Mouse (Mus musculus) neural tube, embryonic 14.5 days (tissue): ENCODE results near the gene Wnt3. TPM values are rescaled to one million over a fixed set of nuclear protein-coding genes. Genes with fewer than 3 reads are reported as not detected.
A peak's percentile ranks its signal among the peaks of the same experiment; 100 is the strongest.

Source experiments
- ATAC-seq: fragments of 200-750 bp; cut with Nextera tagmentation; 2 replicates; pipeline ENCODE4 v1.8.0; 2017; ENCODE audit warnings: low read depth, mild to moderate bottlenecking, moderate TSS enrichment, moderate library complexity
- H3K27ac ChIP-seq: fragments of 300-500 bp; sonication (generic); 2 replicates; pipeline ENCODE4 v1.5.1; 2014; ENCODE audit warnings: low read depth, mild to moderate bottlenecking, control low read depth, low read length, moderate library complexity, mixed read lengths
- H3K27me3 ChIP-seq: fragments of 300-500 bp; sonication (generic); 2 replicates; pipeline ENCODE4 v1.6.1; 2014; ENCODE audit warnings: low read length; ENCODE audit not compliant: control insufficient read depth, insufficient read depth
- H3K36me3 ChIP-seq: fragments of 300-500 bp; sonication (generic); 2 replicates; pipeline ENCODE4 v1.6.1; 2014; ENCODE audit warnings: low read length, mixed read lengths; ENCODE audit not compliant: control insufficient read depth, insufficient read depth
- H3K4me1 ChIP-seq: fragments of 300-500 bp; sonication (generic); 2 replicates; pipeline ENCODE4 v1.6.1; 2014; ENCODE audit warnings: low read length; ENCODE audit not compliant: control insufficient read depth, insufficient read depth
- H3K4me2 ChIP-seq: fragments of 300-500 bp; sonication (generic); 2 replicates; pipeline ENCODE4 v1.6.1; 2014; ENCODE audit warnings: mild to moderate bottlenecking, low read depth, low read length, control low read depth
- H3K4me3 ChIP-seq: fragments of 300-500 bp; sonication (generic); 2 replicates; pipeline ENCODE4 v1.5.1; 2014; ENCODE audit warnings: low read depth, low read length, control low read depth, mixed read lengths
- H3K9ac ChIP-seq: fragments of 300-500 bp; sonication (generic); replicated peaks from 2 replicates; pipeline ENCODE4 v1.6.1; 2014; ENCODE audit warnings: low read depth, mild to moderate bottlenecking, control low read depth, low read length, mixed read lengths
- H3K9me3 ChIP-seq: fragments of 300-500 bp; sonication (generic); 2 replicates; pipeline ENCODE4 v1.6.1; 2016; ENCODE audit warnings: low read length; ENCODE audit not compliant: control insufficient read depth
- WGBS: fragments of 180-500 bp; shearing (Covaris S2); extraction: QIAGEN DNeasy Blood & Tissue Kit; methylation state at CpG from one replicate; pipeline ENCODE4 v1.1.7; 2014; 5-methylcytosine and 5-hydroxymethylcytosine counted together
- polyA plus RNA-seq: library from polyadenylated mRNA; unstranded; fragments of >200 nt; fragmentation: Nextera tagmentation; extraction: Ambion mirVana; gene quantifications from 2 replicates; pipeline ENCODE4 v1.2.1, GENCODE M21; 2014

Gene Wnt3
- polyA plus RNA-seq, 1 experiment from 2014 or later: 11.2 TPM

- H3K27me3 ChIP-seq: no peaks in the 10 kb centered on the region
- no peak overlapping the region for H3K4me3 ChIP-seq
- no peaks in the 10 kb centered on the region for H3K4me1 ChIP-seq
- no peak overlapping the region for H3K27ac ChIP-seq
- H3K9ac ChIP-seq: no peak overlapping the region
- H3K36me3 ChIP-seq: no peaks in the 10 kb centered on the region
- 95% methylated on average over 11 of the region's 11 CpGs for WGBS
- H3K9me3 ChIP-seq: no peaks in the 10 kb centered on the region
- ATAC-seq: no peak
- no peak overlapping the region for H3K4me2 ChIP-seq
Observed at GRCm38 (mm10) chr11:103848287-103848686, 74.3 kb downstream of the Wnt3 start.

GRCm38 (mm10) chr11:103852590-103853283 is 78.8 kb downstream of the Wnt3 start:
- no peak for ATAC-seq
- Histone ChIP-seq H3K9ac (no peak overlapping the region), H3K27ac (no peak overlapping the region), H3K4me1 (0 out of 2 replicates have a peak, but pooled peaks cover 4% of the 10 kb centered on the region), H3K4me2 (no peak overlapping the region), H3K36me3 (peaks cover 2% of the 10 kb centered on the region; the same call in 1 of the 2 replicates), H3K9me3 (no peaks in the 10 kb centered on the region), H3K4me3 (no peak overlapping the region), H3K27me3 (no peaks in the 10 kb centered on the region)
- 48% methylated on average over 16 of the region's 16 CpGs for WGBS

GRCm38 (mm10) chr11:103853284-103853920 is 79.5 kb downstream of the Wnt3 start:
- Histone ChIP-seq H3K4me1 (0 out of 2 replicates have a peak, but pooled peaks cover 4% of the 10 kb centered on the region), H3K9ac (no peak overlapping the region), H3K4me2 (no peak overlapping the region), H3K4me3 (no peak overlapping the region), H3K27ac (no peak overlapping the region), H3K36me3 (peaks cover 9% of the 10 kb centered on the region; the same call in 1 of the 2 replicates), H3K27me3 (no peaks in the 10 kb centered on the region), H3K9me3 (no peaks in the 10 kb centered on the region)
- WGBS: 36% methylated on average over 10 of the region's 10 CpGs
- ATAC-seq: no peak

GRCm38 (mm10) chr11:103854294-103854693 is 80.3 kb downstream of the Wnt3 start:
- H3K36me3 ChIP-seq: peaks cover 18% of the 10 kb centered on the region
- no peak overlapping the region for H3K27ac ChIP-seq
- WGBS: 19% methylated on average over 9 of the region's 9 CpGs
- ATAC-seq: 0 out of 2 replicates have a peak, but pooled peaks have one; percentile 38
- H3K4me2 ChIP-seq: no peak overlapping the region
- 0 out of 2 replicates have a peak, but pooled peaks cover 4% of the 10 kb centered on the region for H3K4me1 ChIP-seq
- H3K27me3 ChIP-seq: no peaks in the 10 kb centered on the region
- no peaks in the 10 kb centered on the region for H3K9me3 ChIP-seq
- no peak overlapping the region for H3K4me3 ChIP-seq
- 0 out of 2 replicates have a peak overlapping the region, but pooled peaks have one; percentile 11 for H3K9ac ChIP-seq

GRCm38 (mm10) chr11:103856641-103857040 is 82.7 kb downstream of the Wnt3 start:
- Histone ChIP-seq H3K9ac (no peak overlapping the region), H3K4me3 (no peak overlapping the region), H3K27ac (no peak overlapping the region), H3K27me3 (no peaks in the 10 kb centered on the region), H3K36me3 (peaks cover 26% of the 10 kb centered on the region), H3K4me2 (no peak overlapping the region), H3K4me1 (0 out of 2 replicates have a peak, but pooled peaks cover 4% of the 10 kb centered on the region), H3K9me3 (no peaks in the 10 kb centered on the region)
- 91% methylated on average over 7 of the region's 7 CpGs for WGBS
- ATAC-seq: no peak

GRCm38 (mm10) chr11:103858760-103859159 is 84.8 kb downstream of the Wnt3 start:
- H3K36me3 ChIP-seq: peaks cover 26% of the 10 kb centered on the region
- ATAC-seq: no peak
- 72% methylated on average over 5 of the region's 5 CpGs for WGBS

GRCm38 (mm10) chr11:103859933-103860610 is 86.1 kb downstream of the Wnt3 start:
- no peak for ATAC-seq
- Histone ChIP-seq H3K27ac (no peak overlapping the region), H3K36me3 (peaks cover 26% of the 10 kb centered on the region)

More at GRCm38 (mm10) chr11:103858760-103859159, 84.8 kb downstream of the Wnt3 start:
- Histone ChIP-seq H3K27me3 (no peaks in the 10 kb centered on the region), H3K4me3 (no peak overlapping the region), H3K9ac (no peak overlapping the region), H3K9me3 (no peaks in the 10 kb centered on the region), H3K4me1 (0 out of 2 replicates have a peak, but pooled peaks cover 4% of the 10 kb centered on the region), H3K27ac (no peak overlapping the region), H3K4me2 (no peak overlapping the region)

GRCm38 (mm10) chr11:103862951-103863350 is 89.0 kb downstream of the Wnt3 start:
- no peaks in the 10 kb centered on the region for H3K4me1 ChIP-seq
- H3K27ac ChIP-seq: no peak overlapping the region
- WGBS: 82% methylated on average over 8 of the region's 8 CpGs
- peaks cover 22% of the 10 kb centered on the region for H3K36me3 ChIP-seq
- H3K27me3 ChIP-seq: no peaks in the 10 kb centered on the region
- H3K4me2 ChIP-seq: no peak overlapping the region
- H3K4me3 ChIP-seq: no peak overlapping the region
- ATAC-seq: no peak
- no peak overlapping the region for H3K9ac ChIP-seq
- no peaks in the 10 kb centered on the region for H3K9me3 ChIP-seq

More at GRCm38 (mm10) chr11:103859933-103860610, 86.1 kb downstream of the Wnt3 start:
- no peak overlapping the region for H3K4me3 ChIP-seq
- H3K4me1 ChIP-seq: no peaks in the 10 kb centered on the region
- H3K9ac ChIP-seq: no peak overlapping the region
- H3K4me2 ChIP-seq: no peak overlapping the region
- 89% methylated on average over 4 of the region's 4 CpGs for WGBS
- H3K27me3 ChIP-seq: no peaks in the 10 kb centered on the region
- no peaks in the 10 kb centered on the region for H3K9me3 ChIP-seq
